Mouse (Mus musculus): ENCODE measurements around the gene Zcchc9.

The Zcchc9 gene

GRCm38 (mm10) chr13:91761654-91762445, 45.7 kb downstream of the Zcchc9 start:
- no peak for DNase-seq (ENCODE audit: low read depth, low spot score)

- no peak for DNase-seq (ENCODE audit: low read depth, low spot score)
These were observed 47.0 kb downstream of the Zcchc9 start for GRCm38 (mm10) chr13:91760302-91761050.

- no peak for DNase-seq (ENCODE audit: low read depth, low spot score)
These were observed 47.7 kb downstream of the Zcchc9 start for GRCm38 (mm10) chr13:91759791-91760190.

- DNase-seq (ENCODE audit: low read depth, low spot score) = no peak
These were observed 49.0 kb downstream of the Zcchc9 start for GRCm38 (mm10) chr13:91758316-91759048.

- no peak for DNase-seq (ENCODE audit: low read depth, low spot score)
These were observed 51.3 kb downstream of the Zcchc9 start for GRCm38 (mm10) chr13:91756230-91756629.

GRCm38 (mm10) chr13:91754762-91755161, 52.7 kb downstream of the Zcchc9 start:
- DNase-seq (ENCODE audit: low read depth, low spot score) = no peak

- no peak for DNase-seq (ENCODE audit: low read depth, low spot score)
These were observed 53.8 kb downstream of the Zcchc9 start for GRCm38 (mm10) chr13:91753724-91754123.

GRCm38 (mm10) chr13:91749981-91750380, 57.5 kb downstream of the Zcchc9 start:
- no peak for DNase-seq (ENCODE audit: low read depth, low spot score)

GRCm38 (mm10) chr13:91748401-91748800, 59.1 kb downstream of the Zcchc9 start:
- no peak for DNase-seq (ENCODE audit: low read depth, low spot score)
